Mouse (Mus musculus): ENCODE measurements around the gene Card6.
"Not testable (repeated sequence)": the region's sequence is repeated elsewhere in the genome, so short reads cannot be mapped to it uniquely, and the experiment has no call there.

The Card6 gene

DNA sequence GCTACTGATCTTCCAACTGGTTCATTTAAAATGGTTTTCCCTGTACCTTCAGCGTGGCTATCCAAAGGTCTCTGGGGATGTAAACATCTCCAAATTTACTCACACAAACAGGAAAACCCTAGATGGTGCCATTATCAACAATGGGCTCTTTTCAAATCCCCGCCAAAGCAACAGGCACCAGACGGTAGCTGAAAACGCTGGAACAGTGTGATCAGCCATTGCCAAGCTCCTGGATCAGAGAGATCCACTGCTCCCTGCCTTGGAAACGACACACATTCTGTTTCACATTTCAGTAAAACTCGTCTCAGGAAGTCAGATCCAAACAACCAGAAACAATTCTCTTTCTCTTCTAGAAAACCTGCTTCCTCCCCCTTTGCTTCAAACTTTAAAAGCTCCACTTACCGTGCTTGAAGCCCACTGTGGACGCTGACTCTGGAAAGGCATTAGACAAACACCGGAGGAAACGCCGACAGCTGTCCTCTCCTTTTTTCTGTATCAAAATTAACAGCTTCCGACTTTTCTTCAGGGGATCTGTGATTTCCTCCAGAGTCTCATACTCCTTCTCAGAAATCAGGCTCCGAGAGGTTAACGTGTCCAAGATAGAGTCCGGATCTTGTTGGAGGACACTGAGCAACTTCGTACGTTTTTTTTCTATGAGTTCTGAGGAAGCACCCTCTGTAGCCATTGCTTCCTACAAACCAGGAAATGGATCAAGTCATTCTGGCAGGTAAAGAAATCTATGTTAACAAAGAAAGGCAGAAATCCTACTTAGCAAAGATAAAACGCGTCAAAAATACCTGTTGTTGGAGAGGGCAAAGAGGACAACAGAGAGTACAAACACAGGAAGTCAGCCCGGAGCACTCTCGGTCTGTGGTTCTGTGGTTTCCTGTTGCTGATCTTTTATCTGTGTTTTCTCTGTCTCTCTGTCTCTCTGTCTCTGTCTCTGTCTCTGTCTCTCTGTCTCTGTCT is at the start of gene Card6:
Gene Card6 (minus strand): TSS at position 854 of the 969 bp plus-strand sequence.
- in situ Hi-C loops (cut with MseI, MboI): no loop called here

DNA sequence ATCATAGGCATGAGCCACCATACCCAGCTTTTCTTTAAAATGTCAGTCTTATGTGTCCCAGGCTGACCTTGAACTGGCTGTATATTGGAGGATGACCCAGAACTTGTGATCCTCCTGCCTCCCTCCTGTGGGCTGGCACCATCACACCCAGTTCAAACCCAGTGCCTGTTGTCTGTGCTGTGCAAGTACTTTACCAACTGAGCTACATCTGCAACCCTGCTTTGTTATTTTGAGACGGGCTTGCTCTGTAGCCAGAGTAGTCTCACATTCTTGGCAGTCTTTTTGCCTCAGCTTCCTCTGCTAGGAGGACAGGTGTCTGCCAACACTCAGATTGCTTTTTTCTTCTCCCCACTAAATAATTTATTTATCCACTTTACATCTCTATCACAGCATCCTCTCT is 49.0 kb upstream of the Card6 start:
- in situ Hi-C loops (cut with MseI, MboI): no loop called here

DNA sequence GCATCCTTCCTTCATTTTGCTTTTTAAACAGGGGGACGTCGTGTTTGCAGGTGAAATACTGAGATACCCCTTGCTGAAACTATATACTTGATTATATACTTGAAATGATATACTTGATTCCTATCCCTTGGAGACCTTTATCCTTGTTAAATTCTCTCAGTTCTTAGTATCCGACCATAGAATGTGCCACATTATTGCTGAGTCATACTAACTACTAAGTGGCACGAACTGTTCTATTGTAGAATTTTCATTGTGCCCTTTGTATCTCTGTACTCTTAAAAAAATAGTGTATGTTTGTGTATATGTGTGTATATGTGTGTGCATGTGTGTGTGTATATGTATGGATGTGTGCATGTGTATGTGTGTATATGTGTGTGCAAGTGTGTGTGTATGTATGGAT is 48.0 kb upstream of the Card6 start:
- in situ Hi-C loops (cut with MseI, MboI): no loop called here

DNA sequence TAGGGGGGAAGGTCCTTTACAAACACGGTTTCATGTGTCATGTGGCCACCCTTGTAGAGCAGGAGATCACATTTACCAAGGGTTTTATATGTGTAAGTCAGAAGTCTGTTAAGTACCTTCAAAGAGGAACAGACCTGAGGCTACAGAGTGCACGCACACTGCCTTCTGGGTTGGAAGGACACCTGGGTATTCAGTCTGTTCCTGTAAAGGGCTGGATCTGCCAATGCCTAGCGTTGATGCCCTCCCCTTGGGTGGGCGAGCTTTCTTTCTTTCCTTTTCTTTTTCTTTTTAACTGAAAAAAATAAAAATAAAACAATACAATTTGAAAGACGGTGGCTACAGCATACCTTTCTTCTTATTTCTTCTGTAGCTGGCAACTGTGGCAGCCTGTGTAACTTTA is 46.8 kb upstream of the Card6 start:
- in situ Hi-C loops (cut with MseI, MboI): no loop called here

DNA sequence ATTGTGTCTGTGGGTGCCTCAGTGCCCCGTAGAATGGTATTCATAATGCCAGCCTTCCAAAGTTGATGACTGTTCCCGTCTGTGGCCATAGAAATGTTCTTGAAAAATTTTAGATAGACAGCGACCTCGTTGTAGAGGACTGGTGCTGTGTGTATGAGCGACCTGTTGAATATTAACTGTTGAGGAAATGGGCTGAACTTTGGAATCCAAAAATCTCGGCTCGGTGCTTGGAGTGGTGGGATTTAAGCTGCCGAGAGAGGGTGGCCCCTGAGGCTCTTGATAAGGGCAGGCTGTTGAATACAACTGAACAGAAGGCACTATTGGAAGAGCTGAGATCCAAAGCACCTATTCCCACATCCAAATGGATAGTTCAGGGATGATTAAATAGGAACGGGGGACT is 46.3 kb upstream of the Card6 start:
- in situ Hi-C loops (cut with MseI, MboI): no loop called here

DNA sequence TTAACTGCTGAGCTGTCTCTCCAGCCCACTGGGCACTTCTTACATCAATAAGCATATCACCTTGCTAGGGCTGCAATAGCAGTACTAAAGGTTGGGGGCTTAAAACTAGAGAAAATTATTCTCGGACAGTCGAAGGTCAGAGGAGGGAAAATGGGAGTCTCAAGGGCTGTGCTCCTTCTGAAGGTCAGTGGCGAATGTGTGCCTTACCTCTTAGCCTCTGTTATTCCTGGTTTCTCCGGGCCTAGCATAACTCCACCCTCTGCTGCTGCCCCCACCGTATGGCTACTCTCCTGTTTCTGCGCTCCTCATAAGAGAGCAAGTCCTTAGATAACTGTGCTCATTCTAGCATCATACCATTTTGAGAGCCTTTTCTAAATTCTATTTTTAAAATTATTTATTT is 43.8 kb upstream of the Card6 start:
- in situ Hi-C loops (cut with MseI, MboI): no loop called here

DNA sequence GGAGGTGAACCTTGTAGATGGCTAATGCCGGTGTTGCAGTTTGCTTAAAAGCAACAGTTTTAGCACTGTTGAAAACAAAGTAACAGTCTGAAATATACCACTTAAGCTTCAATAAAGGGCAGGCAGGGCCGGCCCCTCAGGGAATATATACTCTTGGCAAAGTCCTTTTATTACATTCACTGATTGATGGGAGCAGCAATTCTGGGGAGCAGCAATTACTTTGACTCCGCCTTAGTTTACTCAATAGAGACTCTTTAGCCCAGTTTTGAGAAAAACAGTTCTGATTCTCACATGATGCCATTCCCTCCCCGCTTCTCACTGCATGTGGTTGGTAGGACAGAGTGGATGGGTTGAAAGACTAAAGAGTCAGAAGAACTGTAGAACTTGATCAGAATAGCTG is 40.8 kb upstream of the Card6 start:
- in situ Hi-C loops (cut with MseI, MboI): no loop called here

DNA sequence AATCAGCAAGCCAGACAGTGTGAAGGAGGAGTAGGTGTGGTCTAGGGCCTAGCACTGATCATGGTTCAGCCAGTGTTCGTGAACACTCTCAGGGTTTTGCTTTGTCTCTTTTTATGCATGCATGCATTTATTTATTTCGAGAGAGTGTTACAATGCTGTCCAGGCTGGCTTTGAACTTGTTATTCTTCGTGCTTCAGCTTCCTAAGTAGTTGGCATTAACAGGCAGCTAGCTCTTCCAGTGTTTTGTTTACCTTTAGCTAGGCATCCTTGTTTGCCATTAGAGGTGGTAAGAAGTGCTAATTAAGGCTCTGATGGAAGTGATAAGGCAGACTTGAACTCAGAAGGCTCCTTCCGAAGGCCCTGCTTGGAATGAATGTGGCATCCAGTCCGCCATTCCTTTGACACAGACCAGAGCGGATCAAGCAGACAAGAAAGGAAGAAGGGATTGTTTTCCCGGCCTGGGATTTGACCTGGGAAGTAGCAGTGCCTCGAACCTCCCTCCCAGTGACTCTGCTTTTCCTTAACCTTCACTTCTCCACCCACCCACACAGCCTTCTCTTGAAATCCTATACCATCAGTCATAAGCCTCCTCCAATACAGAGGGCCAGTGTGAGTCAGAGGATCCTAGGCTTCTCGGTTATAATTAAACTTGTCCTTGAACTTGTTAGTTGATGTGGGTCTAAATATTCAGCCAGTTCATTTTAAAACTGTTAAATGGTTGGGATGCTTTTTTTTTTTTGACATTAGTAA is 37.0 kb upstream of the Card6 start:
- in situ Hi-C loops (cut with MseI, MboI): no loop called here

DNA sequence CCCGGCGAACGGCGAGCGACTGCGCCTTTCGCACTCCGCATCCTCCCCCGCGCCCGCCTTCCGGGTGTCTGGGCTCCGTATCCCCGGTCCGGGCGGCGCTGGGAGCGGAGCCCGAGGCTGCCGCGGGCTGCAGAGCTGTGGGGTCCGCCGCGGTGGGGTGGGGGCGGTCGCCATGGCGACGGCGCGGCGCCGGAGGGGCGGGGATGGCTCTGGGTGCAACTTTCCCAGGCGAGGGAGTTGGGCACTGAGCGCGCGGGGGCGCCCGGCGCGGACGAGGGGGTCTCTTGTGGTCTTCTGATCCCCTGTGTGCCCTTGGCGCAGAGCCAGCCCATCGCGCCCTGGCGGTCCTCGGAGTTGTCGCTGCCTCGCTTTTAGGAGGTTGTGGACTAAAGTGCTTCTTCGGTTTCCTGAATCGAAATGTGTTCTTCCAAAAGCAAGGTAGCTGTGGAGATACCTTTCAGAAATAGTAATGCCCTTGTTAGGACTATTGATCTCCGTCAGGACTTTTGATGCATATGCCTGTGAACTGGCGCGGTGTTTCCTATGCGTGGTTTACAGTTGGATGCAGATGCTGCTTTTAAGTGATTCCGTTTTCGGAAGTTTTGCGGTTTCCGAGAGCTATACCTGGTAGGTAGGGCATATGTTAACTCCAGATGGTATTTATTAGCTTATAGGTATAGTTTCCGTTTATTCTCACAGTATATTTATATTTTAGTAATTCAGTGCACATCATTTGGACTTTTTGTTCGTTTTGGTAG is 35.9 kb upstream of the Card6 start:
- in situ Hi-C loops (cut with MseI, MboI): no loop called here

DNA sequence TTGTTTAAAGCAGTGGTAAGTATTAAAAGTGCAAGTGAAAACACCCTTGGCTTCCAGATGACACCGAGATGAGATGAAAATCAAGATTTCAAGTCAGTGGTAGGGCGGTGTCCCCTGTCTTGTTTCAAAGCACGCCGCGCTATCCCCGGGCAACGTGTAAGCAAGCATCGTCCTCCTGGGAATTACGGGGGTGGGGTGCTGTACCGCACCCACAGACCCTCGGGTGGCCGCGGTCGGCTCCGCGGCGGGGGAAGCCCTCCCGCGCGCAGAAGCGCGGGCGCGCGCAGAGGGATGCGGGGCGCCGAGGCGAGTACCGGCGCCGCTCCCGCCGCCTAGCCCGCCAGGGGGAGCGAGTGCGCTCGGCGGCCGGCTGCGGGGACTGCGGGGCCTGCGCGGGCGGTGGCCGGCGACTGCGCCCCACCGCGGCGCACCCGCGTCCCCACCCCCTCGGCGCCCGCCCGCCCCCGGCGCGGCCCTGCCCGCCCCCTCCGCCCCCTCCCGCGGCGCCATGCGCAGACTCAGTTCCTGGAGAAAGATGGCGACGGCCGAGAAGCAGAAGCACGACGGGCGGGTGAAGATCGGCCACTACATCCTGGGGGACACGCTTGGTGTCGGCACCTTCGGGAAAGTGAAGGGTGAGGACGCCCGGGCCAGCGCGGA is 35.2 kb upstream of the Card6 start, which contains the start of gene Prkaa1:
Gene Prkaa1 (plus strand): TSS at position 501 of the 660 bp plus-strand sequence.
- in situ Hi-C loops (cut with MseI, MboI): no loop called here

DNA sequence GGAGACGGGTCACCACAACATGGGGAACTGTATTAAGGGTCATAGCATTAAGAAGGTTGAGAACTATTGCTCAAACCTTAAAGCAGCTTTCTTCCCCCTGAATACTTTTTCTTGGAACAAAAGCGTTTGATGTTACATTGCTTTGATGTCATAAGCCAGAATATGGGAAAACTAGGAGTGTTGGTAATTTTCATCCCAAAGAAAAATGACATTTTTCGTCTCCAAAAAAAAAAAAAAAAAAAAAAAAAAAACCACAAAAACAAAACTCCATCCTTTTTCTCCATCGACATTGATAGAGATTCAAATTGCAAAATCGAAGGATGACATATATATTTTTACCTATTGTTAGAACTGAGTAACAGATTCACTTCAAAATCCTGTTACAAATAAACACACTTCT is 34.4 kb upstream of the Card6 start:
- in situ Hi-C loops (cut with MseI, MboI): no loop called here

DNA sequence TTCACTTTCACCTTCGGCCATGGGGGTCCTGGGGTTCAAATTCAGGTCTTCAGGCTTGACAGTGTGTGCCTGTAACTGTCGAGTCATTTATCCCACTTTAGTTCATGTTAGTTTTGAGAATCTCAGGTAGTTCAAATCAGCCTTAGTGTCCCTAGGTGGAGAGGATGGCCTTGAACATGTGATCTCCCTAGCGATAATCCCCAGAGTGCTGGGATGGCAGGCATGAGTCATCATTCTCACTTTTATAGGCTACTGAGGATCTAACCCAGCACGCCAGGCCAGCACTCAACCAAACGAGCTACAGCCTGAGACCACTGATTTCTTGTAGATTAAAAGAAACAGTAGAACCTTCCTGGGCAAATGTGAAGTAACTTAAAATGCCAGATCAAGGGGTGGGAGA is 33.7 kb upstream of the Card6 start:
- in situ Hi-C loops (cut with MseI, MboI): no loop called here

DNA sequence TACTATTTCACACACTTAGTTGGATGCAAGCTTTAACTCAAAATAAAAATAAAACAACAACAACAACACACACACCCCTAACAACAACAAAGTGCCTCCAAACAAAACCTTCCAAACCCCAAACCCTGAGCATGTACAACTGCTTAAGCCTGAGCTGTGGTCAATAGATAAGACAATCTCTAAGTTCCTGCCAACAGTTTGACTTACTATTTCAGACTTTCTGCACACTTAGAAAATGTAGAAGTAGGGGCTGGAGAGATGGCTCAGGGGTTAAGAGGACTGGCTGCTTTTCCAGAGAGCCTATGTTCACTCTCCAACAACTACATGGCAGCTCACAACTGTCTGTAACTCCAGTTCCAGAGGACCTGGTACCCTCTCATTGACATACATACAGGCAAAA is 32.0 kb upstream of the Card6 start:
- in situ Hi-C loops (cut with MseI, MboI): no loop called here

DNA sequence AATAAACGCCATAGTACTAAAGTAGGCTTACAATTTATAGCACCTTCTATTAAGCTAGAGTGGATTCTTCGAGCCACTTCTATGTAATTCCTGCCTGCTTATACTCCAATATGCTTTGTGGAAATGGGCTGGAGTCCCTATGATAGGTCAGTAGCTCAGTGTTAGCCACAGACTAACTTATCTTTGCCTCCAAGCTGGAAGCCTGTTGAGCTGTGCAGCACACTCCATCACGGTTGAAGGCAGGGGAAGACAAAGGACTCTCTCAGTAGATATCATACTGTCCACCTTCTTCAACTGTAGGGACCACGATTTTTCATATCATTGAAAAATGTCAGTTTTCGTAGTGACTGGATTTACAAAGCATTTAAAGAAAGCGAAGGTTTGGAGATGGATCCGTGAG is 31.5 kb upstream of the Card6 start:
- in situ Hi-C loops (cut with MseI, MboI): no loop called here

DNA sequence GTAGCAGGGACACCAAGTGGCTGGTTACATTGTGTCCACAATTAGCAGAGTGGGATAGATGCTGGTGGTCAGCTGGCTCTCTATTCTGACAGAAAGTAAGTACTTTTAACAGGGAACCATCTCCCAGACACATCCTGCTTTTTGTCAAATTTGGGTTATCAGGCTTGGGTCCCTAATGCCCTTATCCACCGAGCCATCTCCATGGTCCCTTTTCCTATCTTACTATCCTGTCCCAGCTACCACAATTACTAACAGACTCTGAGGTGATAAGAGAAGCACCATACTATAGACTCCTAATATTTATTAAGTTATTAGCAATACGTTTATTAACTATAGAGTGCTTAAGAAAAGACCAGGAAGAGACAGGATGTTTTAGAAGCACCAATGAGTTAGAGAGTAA is 31.0 kb upstream of the Card6 start:
- in situ Hi-C loops (cut with MseI, MboI): no loop called here

DNA sequence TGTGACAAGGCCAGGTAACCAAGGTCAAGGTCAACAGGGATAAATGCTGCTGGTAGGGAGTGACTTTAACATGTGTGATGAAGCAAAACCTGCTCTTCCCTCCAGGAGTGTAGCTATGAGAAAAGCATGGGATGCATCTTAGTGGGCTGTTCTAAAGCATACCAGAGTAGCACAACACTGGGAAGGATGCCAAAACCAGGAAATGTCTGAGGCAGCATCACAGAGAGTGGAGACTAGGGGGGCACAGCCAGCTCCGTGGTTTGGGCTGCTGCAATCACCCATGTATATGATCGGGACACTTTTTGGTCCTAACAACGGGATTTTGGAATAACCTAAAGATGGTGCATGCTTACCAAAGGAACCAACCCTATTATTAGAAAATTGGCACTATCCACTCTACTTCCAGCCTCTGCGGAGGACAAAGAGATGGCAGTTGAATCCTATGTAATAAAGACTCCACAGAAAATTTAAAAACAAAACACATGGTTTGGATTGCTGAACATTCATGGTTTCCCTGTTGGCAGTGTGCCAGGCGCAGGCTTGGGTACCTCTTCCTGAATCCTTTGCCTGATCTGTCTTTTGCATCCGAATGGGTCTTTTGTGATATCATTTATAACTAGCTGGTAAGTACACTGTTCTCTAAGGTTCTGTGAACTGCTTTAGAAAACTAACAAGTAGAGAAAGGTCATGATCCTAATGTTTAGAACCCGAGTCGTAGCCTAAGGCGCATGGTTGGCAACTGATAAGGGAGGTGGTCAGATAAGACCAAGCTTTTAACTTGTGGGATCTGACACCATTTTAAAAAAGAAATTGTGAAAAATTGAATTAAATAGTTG is 29.9 kb upstream of the Card6 start:
- in situ Hi-C loops (cut with MseI, MboI): no loop called here

DNA sequence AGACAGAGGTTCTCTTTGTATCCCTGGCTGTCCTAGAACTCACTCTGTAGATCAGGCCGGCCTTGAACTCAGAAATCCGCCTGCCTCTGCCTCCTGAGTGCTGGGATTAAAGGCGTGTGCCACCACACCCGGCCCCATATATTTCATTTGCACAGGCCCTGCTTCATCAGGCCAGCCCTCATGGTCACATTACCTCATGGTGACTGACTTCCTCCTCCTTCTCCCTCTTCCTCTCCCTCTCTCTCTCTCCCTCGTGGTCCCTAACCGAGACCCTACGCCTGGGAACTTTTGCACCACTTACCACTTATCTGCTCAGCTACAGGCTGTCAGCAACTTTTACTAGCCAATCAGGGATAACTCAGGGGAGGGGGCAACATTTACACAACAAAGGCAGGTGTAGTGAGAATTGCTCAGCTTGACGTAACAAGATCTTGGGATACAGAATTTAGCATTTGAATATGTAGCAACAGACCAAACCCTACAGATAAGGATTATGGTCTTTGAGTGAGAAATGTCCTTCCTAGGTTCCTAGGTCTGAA is 26.7 kb upstream of the Card6 start:
- in situ Hi-C loops (cut with MseI, MboI): no loop called here

DNA sequence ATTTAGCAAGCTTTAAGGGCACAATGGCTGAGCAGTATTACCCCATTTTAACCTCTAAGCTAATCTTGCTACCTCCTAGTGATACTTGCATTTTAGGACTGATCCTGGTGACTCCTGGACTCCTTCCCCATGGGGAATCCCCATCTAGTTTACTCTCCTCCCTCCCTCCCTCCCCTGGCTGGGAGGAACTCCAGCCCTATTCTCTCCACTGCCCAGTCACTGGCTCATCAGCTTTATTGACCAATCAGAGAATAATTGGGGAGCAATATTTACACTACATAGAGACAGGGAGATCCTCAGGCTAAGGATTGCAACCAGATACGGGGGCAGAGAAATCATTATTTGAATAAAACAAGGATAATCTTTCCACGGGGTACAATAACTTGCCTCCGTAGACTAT is 25.8 kb upstream of the Card6 start:
- in situ Hi-C loops (cut with MseI, MboI): no loop called here

DNA sequence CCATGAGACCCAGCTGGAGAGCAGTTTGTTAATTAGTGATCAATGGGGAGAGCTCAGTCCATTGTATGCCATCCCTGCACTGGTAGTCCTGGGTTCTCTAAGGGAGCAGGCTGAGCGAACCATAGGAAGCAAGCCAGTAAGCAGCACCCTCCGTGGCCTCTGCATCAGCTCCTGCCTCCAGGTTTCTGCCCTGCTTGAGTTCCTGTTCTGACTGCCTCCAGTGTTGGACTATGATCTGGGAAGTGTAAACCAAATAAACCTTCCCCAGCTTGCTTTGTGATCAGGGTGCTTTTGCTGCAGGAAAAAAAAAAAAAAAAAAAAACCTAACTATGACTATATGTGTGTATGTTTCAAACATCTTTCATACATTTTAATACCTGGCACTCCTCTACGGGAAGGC is 25.0 kb upstream of the Card6 start:
- in situ Hi-C loops (cut with MseI, MboI): no loop called here

DNA sequence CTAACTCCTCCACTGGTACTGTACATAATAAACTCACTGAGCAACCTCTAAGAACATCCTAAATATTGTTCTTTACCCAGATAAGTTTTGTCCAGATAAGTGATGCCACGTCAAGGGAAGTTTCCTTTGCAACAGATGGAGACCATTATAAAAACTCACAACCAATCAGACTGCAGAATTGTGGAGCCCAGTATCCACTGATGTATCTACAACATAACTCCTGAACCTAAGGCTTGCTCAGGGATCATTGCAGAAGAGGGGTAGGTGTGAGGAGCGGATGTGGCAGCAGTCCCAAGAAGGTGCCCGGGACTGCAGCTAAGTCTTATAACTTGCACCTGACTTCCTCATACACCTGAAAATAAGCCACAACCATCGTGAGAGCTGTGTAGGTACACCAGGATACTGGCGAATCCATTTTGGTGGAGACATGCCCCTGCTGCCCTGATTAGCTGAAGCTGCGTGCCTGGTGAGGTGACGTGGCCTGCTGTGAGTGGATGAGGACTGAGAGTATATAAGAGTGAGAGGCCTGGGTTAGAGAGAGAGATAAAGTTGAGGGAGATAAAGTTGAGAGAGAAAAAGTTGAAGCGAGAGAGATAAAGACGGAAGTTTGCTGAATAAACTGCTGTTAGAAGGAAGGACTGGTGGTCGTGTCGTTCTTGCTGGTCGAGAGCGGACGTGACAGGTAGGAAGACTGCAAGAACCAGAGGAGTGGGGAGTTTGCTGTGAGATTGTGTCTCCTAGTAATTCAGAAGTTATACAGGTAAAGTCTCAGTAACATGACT is 22.7 kb upstream of the Card6 start:
- in situ Hi-C loops (cut with MseI, MboI): not testable (repeated sequence)

Measured in mouse trophoblast stem cell (cell line).